Mouse (Mus musculus): Measurements from ENCODE around the gene Vtcn1. TPM values are rescaled to one million over a fixed set of nuclear protein-coding genes. Genes with fewer than 3 reads are reported as not detected.

Vtcn1 gene
- polyA plus RNA-seq, 1 experiment from 2014 or later, result not detected

DNA sequence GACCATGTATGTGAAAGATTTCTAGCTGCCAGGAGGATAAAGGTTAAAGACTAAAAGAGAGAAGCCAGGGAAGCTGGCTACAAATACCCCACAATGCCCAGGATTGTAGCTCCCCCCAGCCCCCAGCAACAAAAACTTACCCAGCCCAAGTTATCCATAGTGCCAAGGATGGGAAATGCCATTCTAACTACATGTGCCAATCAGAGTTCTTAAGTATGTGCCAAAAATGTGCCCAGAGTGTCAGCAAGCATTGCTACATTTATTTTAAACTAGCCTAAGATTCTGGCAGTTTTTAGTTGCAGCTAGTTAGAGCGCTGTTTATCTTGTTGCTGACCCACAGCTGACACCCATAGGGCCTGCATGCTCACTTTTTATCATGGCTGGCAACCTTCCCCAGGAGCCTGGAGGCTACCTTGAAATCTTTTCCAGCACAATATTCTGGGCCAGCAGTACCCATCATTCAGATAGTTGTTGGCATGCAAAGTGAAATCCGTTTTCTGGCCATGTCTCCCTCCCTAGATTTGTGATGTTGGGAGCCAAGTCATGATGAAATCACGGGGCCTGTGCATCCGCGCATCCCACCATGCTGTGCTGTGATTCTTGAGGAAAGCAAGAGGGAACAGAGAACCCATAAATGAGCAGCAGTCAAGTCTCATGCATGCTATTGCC, 33.2 kb downstream of the Vtcn1 start:
- H3K4me3 ChIP-seq (replicated peaks), result no peak overlapping the region
- ATAC-seq, result no peak
- H3K9me3 ChIP-seq, result no peaks in the 10 kb centered on the region
- no peaks in the 10 kb centered on the region for H3K27me3 ChIP-seq
- H3K27ac ChIP-seq, result no peak overlapping the region
- H3K36me3 ChIP-seq, result no peaks in the 10 kb centered on the region
- peaks cover 6% of the 10 kb centered on the region for H3K4me1 ChIP-seq (replicated peaks)
- WGBS, result 89% methylated on average over 5 of the region's 5 CpGs
- H3K9ac ChIP-seq (replicated peaks), result no peak overlapping the region
- no peak overlapping the region for H3K4me2 ChIP-seq (replicated peaks)

- Histone ChIP-seq H3K9me3 (no peaks in the 10 kb centered on the region), H3K4me1 (replicated peaks) (peaks cover 6% of the 10 kb centered on the region), H3K4me2 (replicated peaks) (no peak overlapping the region), H3K9ac (replicated peaks) (no peak overlapping the region), H3K27me3 (no peaks in the 10 kb centered on the region), H3K36me3 (no peaks in the 10 kb centered on the region), H3K27ac (peak overlapping the region; percentile 40), H3K4me3 (replicated peaks) (no peak overlapping the region)
- peak; percentile 80 for ATAC-seq
- WGBS, result 60% methylated on average over 23 of the region's 23 CpGs
Measured at GRCm38 (mm10) chr3:100861307-100862303, 36.3 kb downstream of the Vtcn1 start.

- Histone ChIP-seq H3K9me3 (no peaks in the 10 kb centered on the region), H3K27me3 (no peaks in the 10 kb centered on the region)
- WGBS, result 46% methylated on average over 5 of the region's 5 CpGs
Measured at GRCm38 (mm10) chr3:100866946-100867345, 41.7 kb downstream of the Vtcn1 start.

DNA sequence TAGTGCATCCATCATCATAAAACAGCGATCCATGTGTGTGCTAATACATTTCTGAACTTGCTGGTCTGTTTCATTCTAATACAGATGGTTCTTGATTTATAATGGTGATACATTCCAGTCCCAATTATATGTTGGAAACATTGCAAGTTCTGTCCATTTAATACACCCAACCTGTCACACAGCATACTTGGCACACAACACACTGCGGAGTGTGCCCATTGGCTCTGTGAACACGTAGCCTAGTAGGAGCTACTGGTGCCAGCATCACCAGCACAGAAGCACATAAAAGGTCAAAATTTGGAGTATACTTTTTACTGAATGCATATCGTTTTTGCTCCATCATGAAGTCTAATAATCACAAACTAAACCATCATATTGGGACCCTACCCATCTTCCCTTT, 51.8 kb downstream of the Vtcn1 start:
- Histone ChIP-seq H3K9me3 (no peaks in the 10 kb centered on the region), H3K36me3 (no peaks in the 10 kb centered on the region), H3K4me3 (replicated peaks) (no peak overlapping the region), H3K27ac (no peak overlapping the region), H3K9ac (replicated peaks) (no peak overlapping the region), H3K4me2 (replicated peaks) (no peak overlapping the region), H3K4me1 (replicated peaks) (no peaks in the 10 kb centered on the region), H3K27me3 (no peaks in the 10 kb centered on the region)
- ATAC-seq, result no peak
- 95% methylated on average over 4 of the region's 4 CpGs for WGBS

More at GRCm38 (mm10) chr3:100866946-100867345, 41.7 kb downstream of the Vtcn1 start:
- no peak overlapping the region for H3K4me2 ChIP-seq (replicated peaks)
- H3K4me1 ChIP-seq (replicated peaks), result peaks cover under 1% of the 10 kb centered on the region; the same call in 1 of the 2 replicates
- H3K36me3 ChIP-seq, result no peaks in the 10 kb centered on the region
- H3K9ac ChIP-seq (replicated peaks), result no peak overlapping the region
- H3K27ac ChIP-seq, result no peak overlapping the region
- no peak overlapping the region for H3K4me3 ChIP-seq (replicated peaks)
- ATAC-seq, result no peak

DNA sequence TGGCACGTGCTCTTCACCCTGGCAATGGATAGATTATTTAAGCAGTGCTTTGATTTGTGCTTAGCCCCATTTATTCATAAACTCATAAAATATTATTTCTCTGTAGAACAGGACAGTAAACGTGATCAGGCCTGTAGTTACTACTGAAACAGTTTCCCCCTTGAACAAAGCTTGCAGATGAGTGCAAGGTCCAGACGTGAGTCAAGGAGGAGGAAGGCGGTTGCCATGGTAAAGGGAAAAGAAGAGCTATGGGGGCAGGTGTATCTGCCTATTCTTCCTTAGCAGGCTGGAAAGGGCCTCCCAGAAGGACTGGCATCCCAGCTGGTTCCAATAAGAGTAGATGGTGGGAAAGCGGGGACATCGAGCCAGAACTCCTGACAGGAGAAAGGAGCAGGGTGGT, 56.1 kb downstream of the Vtcn1 start:
- no peak for ATAC-seq
- 77% methylated on average over 6 of the region's 6 CpGs for WGBS
- no peak overlapping the region for H3K4me2 ChIP-seq (replicated peaks)
- no peak overlapping the region for H3K4me3 ChIP-seq (replicated peaks)
- H3K4me1 ChIP-seq (replicated peaks), result no peaks in the 10 kb centered on the region
- H3K9ac ChIP-seq (replicated peaks), result no peak overlapping the region
- no peaks in the 10 kb centered on the region for H3K27me3 ChIP-seq
- H3K9me3 ChIP-seq, result no peaks in the 10 kb centered on the region
- H3K36me3 ChIP-seq, result no peaks in the 10 kb centered on the region
- H3K27ac ChIP-seq, result no peak overlapping the region

DNA sequence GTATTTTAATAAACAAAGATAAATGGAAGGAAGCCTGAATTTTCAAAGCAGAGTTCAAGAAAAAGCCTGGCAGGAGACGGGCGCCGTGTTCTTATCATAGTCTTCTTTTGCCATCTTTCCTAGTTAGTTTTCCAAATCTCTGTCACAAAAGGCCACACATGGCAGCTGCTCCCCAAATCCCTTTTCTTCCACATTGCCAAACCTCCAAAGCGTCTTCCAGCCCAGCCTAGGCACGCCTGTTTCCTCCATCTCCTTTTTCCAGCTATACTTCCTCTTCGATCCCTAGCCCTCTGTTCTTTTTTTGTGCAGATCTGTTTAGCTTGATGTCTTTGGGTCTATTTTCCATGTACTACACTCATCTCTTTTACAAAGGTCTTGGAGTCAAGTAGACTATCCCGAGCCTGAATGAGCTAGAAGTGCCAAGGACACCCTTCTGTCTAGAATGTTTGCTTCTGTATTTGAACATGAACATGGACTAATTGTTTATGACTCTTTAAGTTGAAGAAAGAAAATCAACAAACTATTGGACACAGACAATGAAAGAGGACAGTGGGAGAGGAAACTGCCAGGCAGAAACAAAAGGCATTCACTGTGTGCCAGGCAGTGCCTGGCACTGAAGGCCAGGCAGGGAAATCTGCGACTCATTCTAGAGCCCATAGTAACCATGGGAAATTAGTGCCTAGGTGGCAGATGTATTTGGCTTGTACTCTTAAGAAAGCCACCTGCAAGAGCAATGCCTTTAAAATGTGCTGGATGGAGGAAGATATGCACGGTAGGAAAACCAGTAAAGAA, 56.8 kb downstream of the Vtcn1 start:
- Histone ChIP-seq H3K4me1 (replicated peaks) (no peaks in the 10 kb centered on the region), H3K27ac (no peak overlapping the region), H3K27me3 (no peaks in the 10 kb centered on the region), H3K36me3 (no peaks in the 10 kb centered on the region), H3K4me3 (replicated peaks) (no peak overlapping the region), H3K4me2 (replicated peaks) (no peak overlapping the region), H3K9me3 (peaks cover 4% of the 10 kb centered on the region), H3K9ac (replicated peaks) (no peak overlapping the region)
- WGBS, result 85% methylated on average over 9 of the region's 9 CpGs
- no peak for ATAC-seq

- WGBS, result 92% methylated on average over 1 of the region's 1 CpGs
- Histone ChIP-seq H3K27me3 (no peaks in the 10 kb centered on the region), H3K27ac (no peak overlapping the region), H3K9me3 (peaks cover 7% of the 10 kb centered on the region), H3K36me3 (no peaks in the 10 kb centered on the region), H3K4me3 (replicated peaks) (no peak overlapping the region), H3K4me1 (replicated peaks) (no peaks in the 10 kb centered on the region), H3K9ac (replicated peaks) (no peak overlapping the region), H3K4me2 (replicated peaks) (no peak overlapping the region)
- no peak for ATAC-seq
Measured at GRCm38 (mm10) chr3:100889234-100889633, 64.0 kb downstream of the Vtcn1 start.

- Histone ChIP-seq H3K9me3 (peaks cover 7% of the 10 kb centered on the region), H3K27ac (no peak overlapping the region), H3K27me3 (no peaks in the 10 kb centered on the region), H3K9ac (replicated peaks) (no peak overlapping the region), H3K4me2 (replicated peaks) (no peak overlapping the region), H3K4me1 (replicated peaks) (no peaks in the 10 kb centered on the region), H3K4me3 (replicated peaks) (no peak overlapping the region), H3K36me3 (no peaks in the 10 kb centered on the region)
- 91% methylated on average over 3 of the region's 3 CpGs for WGBS
- no peak for ATAC-seq
Measured at GRCm38 (mm10) chr3:100890406-100890805, 65.1 kb downstream of the Vtcn1 start.

DNA sequence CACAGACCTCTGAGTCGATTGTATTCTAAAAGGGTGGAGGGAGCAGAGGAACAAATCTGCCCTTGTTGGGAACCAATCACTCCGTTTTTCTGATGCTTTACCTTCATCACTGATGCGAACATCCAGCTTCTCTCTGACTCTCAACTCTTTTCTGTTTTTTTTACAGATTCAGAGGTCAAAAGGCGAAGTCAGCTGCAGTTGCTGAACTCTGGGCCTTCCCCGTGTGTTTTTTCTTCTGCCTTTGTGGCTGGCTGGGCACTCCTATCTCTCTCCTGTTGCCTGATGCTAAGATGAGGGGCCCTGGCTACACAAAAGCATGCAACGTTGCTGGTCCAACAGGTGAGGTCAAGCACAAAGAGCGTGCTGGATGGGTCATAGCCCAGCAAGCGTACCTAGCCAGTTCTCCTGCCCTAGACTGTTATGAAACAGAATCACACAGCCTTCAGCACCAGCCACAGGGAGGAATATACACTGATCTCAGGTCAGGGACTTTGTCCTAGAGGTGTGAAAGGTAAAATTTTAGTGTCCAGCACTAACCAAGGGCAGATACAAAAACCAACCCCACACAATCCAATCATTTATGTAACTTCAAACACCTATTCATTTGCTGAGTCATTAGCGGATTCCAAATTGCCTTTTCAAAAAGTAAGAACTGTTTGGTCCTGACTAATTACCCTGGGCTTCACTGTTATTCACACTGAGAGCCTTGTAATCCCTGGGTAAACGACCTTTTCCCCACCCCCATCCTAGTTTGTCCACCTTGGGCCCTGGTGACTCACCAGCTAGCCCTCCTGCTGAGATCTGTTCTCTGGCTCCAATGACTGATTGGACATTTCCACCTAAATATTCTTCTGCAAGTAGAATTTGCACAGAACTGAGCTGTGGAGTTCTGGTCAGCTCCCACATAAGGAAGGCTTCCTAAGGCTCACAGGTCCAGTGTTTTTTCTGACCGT, 67.4 kb downstream of the Vtcn1 start:
- no peak overlapping the region for H3K9ac ChIP-seq (replicated peaks)
- H3K36me3 ChIP-seq, result no peaks in the 10 kb centered on the region
- H3K4me3 ChIP-seq (replicated peaks), result no peak overlapping the region
- no peak for ATAC-seq
- H3K27me3 ChIP-seq, result no peaks in the 10 kb centered on the region
- no peaks in the 10 kb centered on the region for H3K9me3 ChIP-seq
- H3K27ac ChIP-seq, result no peak overlapping the region
- 69% methylated on average over 11 of the region's 11 CpGs for WGBS
- no peak overlapping the region for H3K4me2 ChIP-seq (replicated peaks)
- H3K4me1 ChIP-seq (replicated peaks), result no peaks in the 10 kb centered on the region

GRCm38 (mm10) chr3:100895500-100895899, 70.2 kb downstream of the Vtcn1 start:
- Histone ChIP-seq H3K4me2 (replicated peaks) (no peak overlapping the region), H3K4me3 (replicated peaks) (no peak overlapping the region), H3K36me3 (no peaks in the 10 kb centered on the region), H3K27ac (no peak overlapping the region), H3K9me3 (no peaks in the 10 kb centered on the region), H3K27me3 (no peaks in the 10 kb centered on the region), H3K9ac (replicated peaks) (no peak overlapping the region), H3K4me1 (replicated peaks) (no peaks in the 10 kb centered on the region)
- WGBS, result 71% methylated on average over 6 of the region's 6 CpGs
- no peak for ATAC-seq

DNA sequence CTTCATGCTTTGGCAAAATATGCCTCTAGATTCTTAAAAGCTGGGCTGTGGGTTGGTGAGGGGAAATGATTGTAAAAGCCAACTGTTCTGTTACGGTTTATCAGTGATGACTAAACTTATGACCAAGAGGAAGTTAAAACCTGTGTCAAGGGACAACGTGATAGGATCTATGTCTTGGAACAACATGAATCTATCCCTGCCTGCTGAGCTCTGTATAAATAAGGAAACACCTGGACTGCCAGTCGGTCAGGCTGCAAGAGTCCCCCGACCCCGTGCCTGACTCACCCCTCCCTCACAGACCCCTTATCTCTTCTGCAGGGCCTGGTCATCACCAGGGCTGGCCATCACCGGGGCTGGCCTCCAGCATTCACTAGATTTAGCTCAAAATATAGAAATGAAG, 80.9 kb downstream of the Vtcn1 start:
- Histone ChIP-seq H3K4me3 (replicated peaks) (no peak overlapping the region), H3K27ac (no peak overlapping the region), H3K27me3 (no peaks in the 10 kb centered on the region), H3K9ac (replicated peaks) (no peak overlapping the region), H3K9me3 (no peaks in the 10 kb centered on the region), H3K4me2 (replicated peaks) (no peak overlapping the region), H3K36me3 (no peaks in the 10 kb centered on the region), H3K4me1 (replicated peaks) (no peaks in the 10 kb centered on the region)
- 84% methylated on average over 6 of the region's 6 CpGs for WGBS
- no peak for ATAC-seq

Data from midbrain, embryonic 13.5 days (tissue).